Mouse (Mus musculus) embryo, embryonic 9.5 days (tissue): ENCODE data around the gene Olfr1280.
"Not testable (repeated sequence)": the region's sequence is repeated elsewhere in the genome, so short reads cannot be mapped to it uniquely, and the experiment has no call there.

ENCODE experiments used
- DNase-seq: peaks from one replicate; pipeline ENCODE4 v3.0.0-alpha.2; 2017; ENCODE audit errors: extremely low spot score

The Olfr1280 gene

DNA sequence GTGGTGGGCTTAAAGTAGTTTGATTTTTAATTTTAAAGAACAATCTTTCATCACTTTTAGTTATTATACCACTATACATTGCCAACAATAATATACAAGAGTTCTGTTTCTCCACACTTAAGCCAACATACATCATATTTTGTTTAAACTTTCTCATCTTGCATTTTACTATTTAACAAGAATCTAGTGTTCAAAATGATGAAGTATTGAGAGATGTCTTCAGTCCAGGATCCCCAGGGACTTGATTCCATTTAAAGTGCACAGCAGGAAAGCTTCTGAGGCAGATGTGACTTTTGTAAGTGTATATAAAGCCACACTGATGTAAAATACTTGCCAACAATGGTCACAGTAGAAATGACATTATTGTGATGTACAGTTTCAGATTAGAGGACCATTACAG is at the start of gene Olfr1280:
TSS of gene Olfr1280 (plus strand) at position 301 of the 400 bp plus-strand sequence.
- no peak for DNase-seq

DNA sequence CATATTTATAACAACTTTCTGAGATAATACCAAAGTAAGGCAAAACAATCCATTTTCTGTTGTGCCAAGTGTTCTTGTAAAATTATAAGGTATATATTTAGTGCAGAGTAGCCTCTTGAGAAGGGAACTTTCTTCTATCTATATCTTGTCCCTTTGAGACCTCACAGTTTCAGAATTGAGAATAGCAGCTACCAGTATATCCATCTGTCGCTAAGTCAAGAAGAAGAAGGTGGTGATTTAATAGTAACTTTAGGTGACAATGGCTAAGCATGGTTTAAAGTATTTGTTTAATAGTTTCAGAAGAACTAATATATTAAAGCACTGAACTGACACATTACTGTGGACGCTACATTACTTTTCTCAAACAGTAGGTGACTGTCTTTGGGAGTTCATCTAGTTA is 39.8 kb upstream of the Olfr1280 start, which contains the start of gene Olfr1277:
TSS of gene Olfr1277 (minus strand) at position 101 of the 400 bp plus-strand sequence.
- no peak for DNase-seq

DNA sequence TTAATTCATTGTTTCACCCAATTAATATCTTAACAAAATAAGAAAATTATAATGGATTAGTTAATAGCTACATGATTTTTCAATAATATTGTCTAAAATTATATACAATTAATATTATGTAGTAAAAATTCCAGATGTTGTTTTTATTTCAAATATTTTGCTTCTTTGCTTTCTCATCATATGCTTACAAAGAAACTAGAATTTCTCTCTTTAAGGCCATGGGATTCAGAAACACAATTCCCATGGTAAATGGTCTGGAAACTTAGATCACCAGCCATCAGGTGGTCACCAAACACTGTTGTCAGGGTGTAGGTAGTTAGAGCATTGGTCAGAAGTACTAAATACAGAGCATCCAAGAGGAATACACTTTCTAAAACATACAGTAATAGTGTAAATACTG is 24.0 kb upstream of the Olfr1280 start, which contains the start of gene Olfr1278:
TSS of gene Olfr1278 (plus strand) at position 301 of the 400 bp plus-strand sequence.
- no peak for DNase-seq

DNA sequence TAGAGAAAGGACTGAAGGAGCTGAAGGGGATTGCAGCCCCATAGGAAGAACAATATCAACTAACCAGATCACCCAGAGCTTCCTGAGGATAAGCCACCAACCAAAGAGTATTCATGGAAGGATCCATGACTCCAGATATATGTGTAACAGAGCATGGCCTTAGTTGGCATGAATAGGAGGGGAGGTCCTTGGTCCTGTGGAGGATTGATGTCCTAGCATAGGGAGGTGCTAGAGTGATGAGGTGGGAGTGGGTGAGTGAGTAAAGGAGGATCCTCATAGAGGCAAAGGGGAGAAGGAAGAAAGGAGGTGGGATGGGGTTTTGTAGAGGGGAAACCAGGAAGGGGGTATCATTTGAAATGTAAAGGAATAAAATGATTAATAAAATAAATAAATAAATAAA is 15.3 kb upstream of the Olfr1280 start:
- DNase-seq, result no peak

- DNase-seq, result no peak
Measured at GRCm38 (mm10) chr2:111300374-111300773, 13.4 kb upstream of the Olfr1280 start, which contains the start of gene Olfr1279. Gene Olfr1279 (plus strand): TSS chr2:111300635.

GRCm38 (mm10) chr2:111326220-111326619 is 12.4 kb downstream of the Olfr1280 start, which contains the start of gene Olfr1281:
Gene Olfr1281 (plus strand): TSS chr2:111326520.
- DNase-seq, result no peak

GRCm38 (mm10) chr2:111333721-111334120 is 19.9 kb downstream of the Olfr1280 start:
- not testable (repeated sequence) for DNase-seq

- DNase-seq, result no peak
Measured at GRCm38 (mm10) chr2:111335976-111336375, 22.2 kb downstream of the Olfr1280 start, which contains the start of gene Olfr1282. Gene Olfr1282 (minus strand): TSS chr2:111336076.

GRCm38 (mm10) chr2:111366490-111366889 is 52.7 kb downstream of the Olfr1280 start, which contains the start of gene Olfr1283:
Gene Olfr1283 (plus strand): TSS chr2:111366790.
- DNase-seq, result no peak

DNA sequence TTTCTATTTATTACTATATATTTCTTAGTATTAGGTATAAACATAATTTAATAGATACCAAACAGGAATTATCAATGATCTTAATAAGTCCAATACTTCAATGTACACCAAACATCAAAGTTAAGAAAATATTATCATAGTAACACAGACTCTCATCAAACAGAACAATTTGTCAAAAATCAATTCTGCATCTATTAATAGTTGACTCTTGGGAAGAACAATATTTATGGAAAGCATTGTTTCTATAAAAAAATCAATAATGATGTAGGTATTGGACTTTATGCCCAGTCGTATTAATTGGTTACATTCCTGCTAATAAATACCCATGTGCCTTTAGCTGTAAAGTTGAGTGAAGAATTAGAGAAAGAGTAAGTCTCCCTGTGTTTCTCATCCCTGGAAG is 61.4 kb downstream of the Olfr1280 start, which contains the start of gene Olfr1284:
TSS of gene Olfr1284 (plus strand) at position 301 of the 400 bp plus-strand sequence.
- no peak for DNase-seq
